Mouse (Mus musculus): ENCODE data around the gene Syt1.

GRCm38 (mm10) chr10:108710514-108710913 lies 300.3 kb downstream of the Syt1 start:
- TF ChIP-seq CTCF (IDR thresholded peaks at IDR 0.05; ENCODE audit: low read depth, low read length) (no peak), GATA1 (IDR thresholded peaks at IDR 0.05; ENCODE audit: borderline replicate concordance, low read length) (no peak), POLR2AphosphoS5 (IDR thresholded peaks at IDR 0.05; ENCODE audit: insufficient replicate concordance, low read depth, low read length) (no peak), TAL1 (conservative IDR thresholded peaks at IDR 0.05; ENCODE audit: low read depth, low read length) (no peak)

Measured in G1E (cell line).